Comparison of ENCODE assay signal across 24 mouse cellular contexts in genomic region chr6:67165091-67165490, GRCm38 (mm10).
A peak's percentile ranks its signal among the peaks of the same experiment; 100 is the strongest.
DNase-seq lines count a peak whose midpoint lies in the region; ATAC-seq and TF ChIP-seq lines count a peak whose summit lies in the region.
"Had no signal": no experiment of that assay in that cellular context is flagged by ENCODE, and none has a peak within 500 bp of the region (broad histone marks: within the 10 kb centered on the region; RNA-seq: fewer than 3 reads in every experiment).

No protein-coding gene starts in this region.

- DNase-seq in heart, adult 11 months: peak; percentile 39
- DNase-seq in heart, embryonic 10.5 days (ENCODE audit: low spot score): no peak
- DNase-seq in liver, embryonic 13.5 days: no peak
- DNase-seq in liver, postnatal 0 days: no peak
- no peak for DNase-seq in CH12.LX (ENCODE audit: extremely low read depth)
- DNase-seq in kidney, postnatal 36 days: no peak
- DNase-seq: adrenal gland, adult 8-10 months; adrenal gland, postnatal 25 days; cerebellum, adult 11-12 months; cerebellum, adult 8-10 months; cerebellum, postnatal 10 days; forebrain, postnatal 0 days; gastrocnemius, adult 2 months; gastrocnemius, postnatal 14 days; heart, adult 18-20 months; heart, postnatal 14 days; heart, postnatal 4 days had no signal

- no peak overlapping the region for H3K9ac ChIP-seq in liver, embryonic 13.5 days
- no peak overlapping the region for H3K9ac ChIP-seq in liver, postnatal 0 days (replicated peaks)
- no peak overlapping the region for H3K9ac ChIP-seq in CH12.LX (ENCODE audit: insufficient read depth, low read depth)
- H3K9ac ChIP-seq in liver, embryonic 15.5 days: no peak overlapping the region
- H3K9ac ChIP-seq: forebrain, embryonic 13.5 days; forebrain, postnatal 0 days; heart, embryonic 13.5 days; hindbrain, embryonic 14.5 days had no signal

- no peaks in the 10 kb centered on the region for H3K36me3 ChIP-seq in heart, embryonic 10.5 days
- no peaks in the 10 kb centered on the region for H3K36me3 ChIP-seq in liver, embryonic 13.5 days
- no peaks in the 10 kb centered on the region for H3K36me3 ChIP-seq in liver, postnatal 0 days (replicated peaks; ENCODE audit: insufficient read depth, low read length)
- no peaks in the 10 kb centered on the region for H3K36me3 ChIP-seq in CH12.LX (replicated peaks in 1 of 2; ENCODE audit: control insufficient read depth in 1 of 2, insufficient read depth in 1 of 2, low read length in 1 of 2)
- no peaks in the 10 kb centered on the region for H3K36me3 ChIP-seq in liver, embryonic 15.5 days (replicated peaks)
- H3K36me3 ChIP-seq: forebrain, embryonic 10.5 days; heart, embryonic 13.5 days had no signal

- H3K27ac ChIP-seq in heart, embryonic 10.5 days: no peak overlapping the region
- H3K27ac ChIP-seq in liver, embryonic 13.5 days: peak overlapping the region; percentile 84; the same call in 1 of the 2 replicates
- H3K27ac ChIP-seq in liver, postnatal 0 days (ENCODE audit: low read depth): no peak overlapping the region
- H3K27ac ChIP-seq in CH12.LX (ENCODE audit: insufficient read depth, low read depth): no peak overlapping the region
- 0 out of 2 replicates have a peak overlapping the region, but pooled peaks have one; percentile 49 for H3K27ac ChIP-seq in liver, embryonic 15.5 days (replicated peaks)
- H3K27ac ChIP-seq: forebrain, embryonic 10.5 days; forebrain, embryonic 13.5 days; gastrocnemius, adult 2 months; heart, embryonic 13.5 days; hindbrain, embryonic 14.5 days; hindbrain, postnatal 0 days had no signal

- in situ Hi-C loops in CH12.LX (cut with MboI; ENCODE audit: low pct_ligation_motif_present, low pct_unique_long_range_greater_than_20kb, low sequenced_read_pairs): loop anchor here (25.0 kb wide), 1 partner anchor 328 kb away; no protein-coding TSS in a partner anchor

- TF ChIP-seq RAD21 in CH12.LX (IDR thresholded peaks at IDR 0.05; ENCODE audit: low read depth, low read length): no peak

- no peak for TF ChIP-seq EP300 in liver, postnatal 0 days (IDR thresholded peaks at IDR 0.05; ENCODE audit: low read depth)
- no peak for TF ChIP-seq EP300 in CH12.LX (IDR thresholded peaks at IDR 0.05; ENCODE audit: low read length)

- no peak for TF ChIP-seq POLR2A in CH12.LX (IDR thresholded peaks at IDR 0.05; ENCODE audit: low read depth, low read length)

- 95% methylated on average over 6 of the region's 6 CpGs for WGBS in heart, embryonic 10.5 days
- WGBS in liver, embryonic 13.5 days (ENCODE audit: insufficient replicate concordance): 85% methylated on average over 6 of the region's 6 CpGs
- 85% methylated on average over 6 of the region's 6 CpGs for WGBS in liver, postnatal 0 days (ENCODE audit: insufficient replicate concordance)
- WGBS in liver, embryonic 15.5 days (ENCODE audit: insufficient replicate concordance): 77% methylated on average over 6 of the region's 6 CpGs

- ATAC-seq in liver, embryonic 13.5 days (ENCODE audit: low read depth): no peak
- no peak for ATAC-seq in liver, postnatal 0 days
- no peak for ATAC-seq in liver, embryonic 15.5 days (ENCODE audit: insufficient read depth)
- ATAC-seq: activated CD4-positive, CD25-positive, alpha-beta regulatory T cell, adult 4 months; forebrain, embryonic 13.5 days; forebrain, postnatal 0 days; hindbrain, postnatal 0 days had no signal

- H3K79me2 ChIP-seq in CH12.LX (replicated peaks; ENCODE audit: control insufficient read depth, extremely low read depth, insufficient read depth, poor library complexity, severe bottlenecking): no peaks in the 10 kb centered on the region

- H3K27me3 ChIP-seq in heart, embryonic 10.5 days (ENCODE audit: insufficient read depth, poor library complexity, severe bottlenecking): no peaks in the 10 kb centered on the region
- no peaks in the 10 kb centered on the region for H3K27me3 ChIP-seq in liver, embryonic 13.5 days
- no peaks in the 10 kb centered on the region for H3K27me3 ChIP-seq in liver, postnatal 0 days (ENCODE audit: insufficient read depth, low read length)
- H3K27me3 ChIP-seq in CH12.LX (replicated peaks): no peaks in the 10 kb centered on the region
- H3K27me3 ChIP-seq in liver, embryonic 15.5 days: no peaks in the 10 kb centered on the region
- H3K27me3 ChIP-seq: forebrain, embryonic 13.5 days; heart, embryonic 13.5 days had no signal

- H3K9me3 ChIP-seq in heart, embryonic 10.5 days: no peaks in the 10 kb centered on the region
- H3K9me3 ChIP-seq in liver, embryonic 13.5 days (replicated peaks): no peaks in the 10 kb centered on the region
- H3K9me3 ChIP-seq in liver, postnatal 0 days (ENCODE audit: low read length): no peaks in the 10 kb centered on the region
- H3K9me3 ChIP-seq in CH12.LX (replicated peaks; ENCODE audit: low read length): no peaks in the 10 kb centered on the region
- no peaks in the 10 kb centered on the region for H3K9me3 ChIP-seq in liver, embryonic 15.5 days (replicated peaks)
- H3K9me3 ChIP-seq: forebrain, embryonic 10.5 days; forebrain, embryonic 13.5 days; heart, embryonic 13.5 days had no signal

- dilution Hi-C loops in CH12.LX (cut with MboI; ENCODE audit: extremely low pct_ligation_motif_present, extremely low pct_unique_long_range_greater_than_20kb, low sequenced_read_pairs): no loop called here

- TF ChIP-seq CTCF in liver, postnatal 0 days (IDR thresholded peaks at IDR 0.05; ENCODE audit: low read depth): no peak
- no peak for TF ChIP-seq CTCF in CH12.LX (conservative IDR thresholded peaks at IDR 0.05 in 1 of 2, IDR thresholded peaks at IDR 0.05 in 1 of 2; ENCODE audit: low read depth in 2 of 2, low read length in 2 of 2)

- H3K4me2 ChIP-seq in liver, embryonic 13.5 days: no peak overlapping the region
- H3K4me2 ChIP-seq in liver, postnatal 0 days (ENCODE audit: low read depth, low read length): no peak overlapping the region
- no peak overlapping the region for H3K4me2 ChIP-seq in CH12.LX (ENCODE audit: insufficient read depth, low read depth, poor library complexity, severe bottlenecking)
- H3K4me2 ChIP-seq in liver, embryonic 15.5 days: no peak overlapping the region
- H3K4me2 ChIP-seq: forebrain, embryonic 13.5 days; heart, embryonic 13.5 days; hindbrain, embryonic 14.5 days had no signal

- H3K4me1 ChIP-seq in heart, embryonic 10.5 days: no peaks in the 10 kb centered on the region
- H3K4me1 ChIP-seq in liver, embryonic 13.5 days (replicated peaks): peaks cover 77% of the 10 kb centered on the region
- H3K4me1 ChIP-seq in liver, postnatal 0 days (ENCODE audit: insufficient read depth): peaks cover 30% of the 10 kb centered on the region
- H3K4me1 ChIP-seq in CH12.LX (ENCODE audit: control insufficient read depth in 1 of 2, insufficient read depth in 2 of 2): peaks cover 0 to 19% of the 10 kb centered on the region in 2 experiments; a peak in 3 of 4 replicates
- peaks cover 83% of the 10 kb centered on the region for H3K4me1 ChIP-seq in liver, embryonic 15.5 days (replicated peaks)
- H3K4me1 ChIP-seq: forebrain, embryonic 13.5 days had no signal

- H3K4me3 ChIP-seq in heart, embryonic 10.5 days: no peak overlapping the region
- H3K4me3 ChIP-seq in liver, embryonic 13.5 days (replicated peaks): no peak overlapping the region
- no peak overlapping the region for H3K4me3 ChIP-seq in liver, postnatal 0 days (ENCODE audit: low read depth, low read length)
- H3K4me3 ChIP-seq in CH12.LX (replicated peaks in 1 of 3; ENCODE audit: low read depth in 2 of 3, low read length in 2 of 3, poor library complexity in 1 of 3): no peak overlapping the region
- no peak overlapping the region for H3K4me3 ChIP-seq in liver, embryonic 15.5 days (replicated peaks)
- H3K4me3 ChIP-seq: forebrain, embryonic 10.5 days; forebrain, embryonic 13.5 days; gastrocnemius, adult 2 months; heart, embryonic 13.5 days had no signal

TF ChIP-seq in CH12.LX, 34 proteins besides CTCF, POLR2A, EP300 and RAD21:
- peak; percentile 80 for TF ChIP-seq ZNF384 (IDR thresholded peaks at IDR 0.05; ENCODE audit: low read depth, low read length)
- no peak for TF ChIP-seq ZKSCAN1 (IDR thresholded peaks at IDR 0.05; ENCODE audit: borderline replicate concordance, low read depth, low read length)
TF ChIP-seq in CH12.LX: peak in this region for 1.

Comparison
In these comparisons a context has a peak if more than half of its experiments do, and no peak if none do; other contexts are left out.
1. H3K27ac ChIP-seq: peak in liver, embryonic 13.5 days (single experiment) and liver, embryonic 15.5 days (single experiment); none in heart, embryonic 10.5 days (single experiment), liver, postnatal 0 days (single experiment) and CH12.LX (single experiment).